In genomic region chr4:135823298-135823697, GRCm38 (mm10) we compare ENCODE assay signal across 9 mouse cellular contexts. TPM values are rescaled to one million over a fixed set of nuclear protein-coding genes. Genes with fewer than 3 reads are reported as not detected.
A peak's percentile ranks its signal among the peaks of the same experiment; 100 is the strongest.
DNase-seq lines count a peak whose midpoint lies in the region; ATAC-seq and TF ChIP-seq lines count a peak whose summit lies in the region.
"Had no signal": no experiment of that assay in that cellular context is flagged by ENCODE, and none has a peak within 500 bp of the region (broad histone marks: within the 10 kb centered on the region; RNA-seq: fewer than 3 reads in every experiment).

No protein-coding gene starts in this region.

- H3K4me2 ChIP-seq in lung, embryonic 14.5 days = no peak overlapping the region
- H3K4me2 ChIP-seq in stomach, postnatal 0 days (replicated peaks; ENCODE audit: low read depth) = no peak overlapping the region
- no peak overlapping the region for H3K4me2 ChIP-seq in forebrain, embryonic 12.5 days
- H3K4me2 ChIP-seq in intestine, embryonic 16.5 days (ENCODE audit: low read depth, low read length) = no peak overlapping the region
- H3K4me2 ChIP-seq: heart, embryonic 15.5 days had no signal

- H3K27ac ChIP-seq in lung, embryonic 14.5 days (ENCODE audit: low read depth) = no peak overlapping the region
- H3K27ac ChIP-seq in stomach, postnatal 0 days (replicated peaks) = no peak overlapping the region
- no peak overlapping the region for H3K27ac ChIP-seq in forebrain, embryonic 12.5 days
- no peak overlapping the region for H3K27ac ChIP-seq in intestine, embryonic 16.5 days (ENCODE audit: low read length)
- H3K27ac ChIP-seq: heart, embryonic 15.5 days had no signal

- DNase-seq in embryo, embryonic 10.5 days (ENCODE audit: low spot score) = peak; percentile 47
- no peak for DNase-seq in embryo, embryonic 9.5 days (ENCODE audit: extremely low spot score)
- peak; percentile 60 for DNase-seq in lung, embryonic 14.5 days
- DNase-seq in lung, postnatal 25 days (ENCODE audit: low spot score) = no peak
- DNase-seq in c-Kit-positive CD71-positive TER-119-positive erythroid progenitor cells, embryonic 14.5 days (ENCODE audit: low spot score) = peak; percentile 57
- peak; percentile 37 for DNase-seq in stomach, postnatal 0 days (ENCODE audit: low spot score)

- H3K9ac ChIP-seq in lung, embryonic 14.5 days = no peak overlapping the region
- no peak overlapping the region for H3K9ac ChIP-seq in stomach, postnatal 0 days (ENCODE audit: low read length)
- H3K9ac ChIP-seq in forebrain, embryonic 12.5 days = no peak overlapping the region
- no peak overlapping the region for H3K9ac ChIP-seq in intestine, embryonic 16.5 days (ENCODE audit: low read depth, low read length)
- H3K9ac ChIP-seq: heart, embryonic 15.5 days had no signal

- H3K4me1 ChIP-seq in lung, embryonic 14.5 days (ENCODE audit: insufficient read depth) = no peaks in the 10 kb centered on the region
- no peaks in the 10 kb centered on the region for H3K4me1 ChIP-seq in stomach, postnatal 0 days (replicated peaks; ENCODE audit: control insufficient read depth, insufficient read depth)
- peaks cover 2% of the 10 kb centered on the region for H3K4me1 ChIP-seq in forebrain, embryonic 12.5 days
- H3K4me1 ChIP-seq in intestine, embryonic 16.5 days (ENCODE audit: control insufficient read depth, insufficient read depth, low read length) = 0 out of 2 replicates have a peak, but pooled peaks cover 3% of the 10 kb centered on the region

- H3K36me3 ChIP-seq in lung, embryonic 14.5 days (ENCODE audit: insufficient read depth) = no peaks in the 10 kb centered on the region
- no peaks in the 10 kb centered on the region for H3K36me3 ChIP-seq in stomach, postnatal 0 days (ENCODE audit: control insufficient read depth, insufficient read depth, low read length)
- no peaks in the 10 kb centered on the region for H3K36me3 ChIP-seq in forebrain, embryonic 12.5 days (replicated peaks)
- H3K36me3 ChIP-seq in intestine, embryonic 16.5 days (ENCODE audit: control insufficient read depth, insufficient read depth, low read length) = no peaks in the 10 kb centered on the region
- H3K36me3 ChIP-seq: heart, embryonic 15.5 days had no signal

- no peaks in the 10 kb centered on the region for H3K9me3 ChIP-seq in lung, embryonic 14.5 days (ENCODE audit: low read depth, low read length)
- no peaks in the 10 kb centered on the region for H3K9me3 ChIP-seq in stomach, postnatal 0 days (ENCODE audit: control insufficient read depth, low read length)
- no peaks in the 10 kb centered on the region for H3K9me3 ChIP-seq in forebrain, embryonic 12.5 days
- H3K9me3 ChIP-seq in intestine, embryonic 16.5 days (ENCODE audit: control insufficient read depth, low read length) = peaks cover 5% of the 10 kb centered on the region; the same call in 1 of the 2 replicates
- H3K9me3 ChIP-seq: heart, embryonic 15.5 days had no signal

- no peaks in the 10 kb centered on the region for H3K27me3 ChIP-seq in lung, embryonic 14.5 days (ENCODE audit: insufficient read depth, low read length)
- H3K27me3 ChIP-seq in stomach, postnatal 0 days (ENCODE audit: control insufficient read depth, insufficient read depth, low read length) = no peaks in the 10 kb centered on the region
- no peaks in the 10 kb centered on the region for H3K27me3 ChIP-seq in forebrain, embryonic 12.5 days
- no peaks in the 10 kb centered on the region for H3K27me3 ChIP-seq in intestine, embryonic 16.5 days (replicated peaks; ENCODE audit: control insufficient read depth, insufficient read depth, low read length)
- H3K27me3 ChIP-seq: heart, embryonic 15.5 days had no signal

- WGBS in lung, embryonic 14.5 days = 60% methylated on average over 2 of the region's 2 CpGs
- 57% methylated on average over 2 of the region's 2 CpGs for WGBS in stomach, postnatal 0 days
- 72% methylated on average over 2 of the region's 2 CpGs for WGBS in forebrain, embryonic 12.5 days
- WGBS in intestine, embryonic 16.5 days = 58% methylated on average over 2 of the region's 2 CpGs

- no peak overlapping the region for H3K4me3 ChIP-seq in lung, embryonic 14.5 days (ENCODE audit: low read depth, low read length)
- H3K4me3 ChIP-seq in stomach, postnatal 0 days (ENCODE audit: low read depth, low read length) = no peak overlapping the region
- no peak overlapping the region for H3K4me3 ChIP-seq in forebrain, embryonic 12.5 days (replicated peaks)
- no peak overlapping the region for H3K4me3 ChIP-seq in intestine, embryonic 16.5 days (ENCODE audit: low read length)
- H3K4me3 ChIP-seq: heart, embryonic 15.5 days had no signal

- no peak for ATAC-seq in lung, embryonic 14.5 days (ENCODE audit: insufficient read depth)
- no peak for ATAC-seq in stomach, postnatal 0 days (ENCODE audit: low FRiP score, low TSS enrichment)
- no peak for ATAC-seq in forebrain, embryonic 12.5 days (ENCODE audit: low FRiP score)
- no peak for ATAC-seq in intestine, embryonic 16.5 days

- no peak for TF ChIP-seq EP300 in stomach, postnatal 0 days (optimal IDR thresholded peaks at IDR 0.05)

- TF ChIP-seq CTCF in lung, embryonic 14.5 days (IDR thresholded peaks at IDR 0.05; ENCODE audit: low read depth) = peak; percentile 61
- peak; percentile 76 for TF ChIP-seq CTCF in stomach, postnatal 0 days (IDR thresholded peaks at IDR 0.05; ENCODE audit: low read depth)

RNA-seq across cellular contexts. Expression of gene Srsf10, which starts 32.2 kb away (rescaled TPM):
- polyA plus RNA-seq in lung, embryonic 14.5 days (2014; fragmentation: Nextera tagmentation; extraction: Ambion mirVana) = 322 and 336 TPM in 2 replicates
- 83.7 and 88.1 TPM in 2 replicates for polyA plus RNA-seq in stomach, postnatal 0 days (2015; fragmentation: Nextera tagmentation; extraction: Ambion mirVana)
- 411 and 417 TPM in 2 replicates for polyA plus RNA-seq in forebrain, embryonic 12.5 days (2016; fragmentation: Nextera tagmentation; extraction: Ambion mirVana)
- polyA plus RNA-seq in intestine, embryonic 16.5 days (2015; fragmentation: Nextera tagmentation; extraction: Ambion mirVana) = 146 and 157 TPM in 2 replicates

RNA-seq across cellular contexts. Expression of gene Pnrc2, which starts 50.4 kb away (rescaled TPM):
- polyA plus RNA-seq in lung, embryonic 14.5 days (2014; fragmentation: Nextera tagmentation; extraction: Ambion mirVana) = 191 and 206 TPM in 2 replicates
- polyA plus RNA-seq in stomach, postnatal 0 days (2015; fragmentation: Nextera tagmentation; extraction: Ambion mirVana) = 101 TPM in 2 replicates
- polyA plus RNA-seq in forebrain, embryonic 12.5 days (2016; fragmentation: Nextera tagmentation; extraction: Ambion mirVana) = 196 and 199 TPM in 2 replicates
- polyA plus RNA-seq in intestine, embryonic 16.5 days (2015; fragmentation: Nextera tagmentation; extraction: Ambion mirVana) = 165 and 171 TPM in 2 replicates

Comparison
In these comparisons a context has a peak if more than half of its experiments do, and no peak if none do; other contexts are left out.
1. DNase-seq: peak in embryo, embryonic 10.5 days (single experiment), lung, embryonic 14.5 days (single experiment), c-Kit-positive CD71-positive TER-119-positive erythroid progenitor cells, embryonic 14.5 days (single experiment) and stomach, postnatal 0 days (single experiment); none in embryo, embryonic 9.5 days (single experiment) and lung, postnatal 25 days (single experiment).